Mouse (Mus musculus) intestine, postnatal 0 days (tissue): ENCODE measurements around the gene Cox19. TPM values are rescaled to one million over a fixed set of nuclear protein-coding genes. Genes with fewer than 3 reads are reported as not detected.

Experiments used
- ATAC-seq: fragments of 200-750 bp; cut with Nextera tagmentation; 2 replicates; pipeline ENCODE4 v1.8.0; 2017; ENCODE audit warnings: mild to moderate bottlenecking, moderate TSS enrichment, moderate library complexity
- H3K27ac ChIP-seq: fragments of 300-500 bp; sonication (generic); 2 replicates; pipeline ENCODE4 v1.5.1; 2014; ENCODE audit warnings: mild to moderate bottlenecking, low read depth, low read length, moderate library complexity
- H3K27me3 ChIP-seq: fragments of 300-500 bp; sonication (generic); replicated peaks from 2 replicates; pipeline ENCODE4 v1.6.1; 2014; ENCODE audit warnings: low read length, mixed read lengths; ENCODE audit not compliant: control insufficient read depth, insufficient read depth
- H3K36me3 ChIP-seq: fragments of 300-500 bp; sonication (generic); 2 replicates; pipeline ENCODE4 v1.6.1; 2014; ENCODE audit warnings: mild to moderate bottlenecking, moderate library complexity; ENCODE audit not compliant: control insufficient read depth, insufficient read depth
- H3K4me1 ChIP-seq: fragments of 300-500 bp; sonication (generic); replicated peaks from 2 replicates; pipeline ENCODE4 v1.6.1; 2014; ENCODE audit warnings: antibody characterized with exemption, low read length, mixed read lengths; ENCODE audit not compliant: control insufficient read depth, insufficient read depth
- H3K4me2 ChIP-seq: fragments of 300-500 bp; sonication (generic); replicated peaks from 2 replicates; pipeline ENCODE4 v1.6.1; 2014; ENCODE audit warnings: low read depth, mild to moderate bottlenecking, moderate library complexity
- H3K4me3 ChIP-seq: fragments of 300-500 bp; sonication (generic); 2 replicates; pipeline ENCODE4 v1.5.1; 2014; ENCODE audit warnings: low read depth, low read length
- H3K9ac ChIP-seq: fragments of 300-500 bp; sonication (generic); 2 replicates; pipeline ENCODE4 v1.6.1; 2014; ENCODE audit warnings: mild to moderate bottlenecking, low read depth, low read length
- H3K9me3 ChIP-seq: fragments of 300-500 bp; sonication (generic); 2 replicates; pipeline ENCODE4 v1.6.1; 2016; ENCODE audit warnings: mixed run types; ENCODE audit not compliant: control insufficient read depth
- CTCF ChIP-seq: sonication (generic); IDR thresholded peaks from 2 replicates; pipeline ENCODE4 v1.5.1; 2016; ENCODE audit warnings: low read depth, mild to moderate bottlenecking, control low read depth, antibody characterized with exemption, moderate library complexity
- WGBS: fragments of 180-500 bp; shearing (Covaris S2); extraction: QIAGEN DNeasy Blood & Tissue Kit; methylation state at CpG from one replicate; pipeline ENCODE4 v1.1.7; 2014; 5-methylcytosine and 5-hydroxymethylcytosine counted together
- polyA plus RNA-seq: library from polyadenylated mRNA; unstranded; fragments of >200 nt; fragmentation: Nextera tagmentation; extraction: Ambion mirVana; gene quantifications from 2 replicates; pipeline ENCODE4 v1.2.1, GENCODE M21; 2015

The Cox19 gene
- polyA plus RNA-seq, 1 experiment from 2014 or later = 181 TPM

DNA sequence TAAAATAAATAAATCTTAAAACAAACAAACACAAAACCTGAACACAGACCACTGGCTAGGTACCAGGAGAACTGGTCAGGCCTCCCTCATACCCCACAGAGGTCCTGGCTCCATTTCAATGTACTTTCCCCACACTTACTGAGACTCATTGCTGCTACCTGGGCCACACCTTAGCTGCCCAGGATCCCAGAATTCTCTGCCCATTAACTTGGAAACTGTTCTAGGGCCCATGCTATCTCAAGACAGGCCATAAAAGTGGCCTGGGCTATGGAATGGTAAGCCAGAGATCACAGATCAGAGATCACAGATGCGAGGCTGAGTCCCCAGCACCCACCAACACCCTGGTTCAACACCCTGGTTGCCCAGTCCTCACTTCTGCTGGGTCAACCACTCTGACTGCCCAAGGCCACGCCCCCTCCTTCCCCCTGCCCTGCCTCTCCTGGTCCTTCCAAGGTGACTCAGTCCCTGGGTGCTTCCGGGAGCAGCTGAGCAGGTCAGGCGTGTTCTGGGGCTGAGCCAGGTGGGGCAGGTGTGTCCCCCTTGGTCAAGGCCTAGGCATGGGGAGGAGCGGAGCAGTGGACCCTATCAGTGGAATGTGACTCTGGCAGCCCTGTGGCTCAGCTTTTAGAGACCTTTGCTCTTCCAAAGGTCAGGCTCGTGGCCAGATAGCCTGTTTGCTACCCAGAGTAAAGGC, 34.1 kb downstream of the Cox19 start:
- TF ChIP-seq CTCF = no peak

DNA sequence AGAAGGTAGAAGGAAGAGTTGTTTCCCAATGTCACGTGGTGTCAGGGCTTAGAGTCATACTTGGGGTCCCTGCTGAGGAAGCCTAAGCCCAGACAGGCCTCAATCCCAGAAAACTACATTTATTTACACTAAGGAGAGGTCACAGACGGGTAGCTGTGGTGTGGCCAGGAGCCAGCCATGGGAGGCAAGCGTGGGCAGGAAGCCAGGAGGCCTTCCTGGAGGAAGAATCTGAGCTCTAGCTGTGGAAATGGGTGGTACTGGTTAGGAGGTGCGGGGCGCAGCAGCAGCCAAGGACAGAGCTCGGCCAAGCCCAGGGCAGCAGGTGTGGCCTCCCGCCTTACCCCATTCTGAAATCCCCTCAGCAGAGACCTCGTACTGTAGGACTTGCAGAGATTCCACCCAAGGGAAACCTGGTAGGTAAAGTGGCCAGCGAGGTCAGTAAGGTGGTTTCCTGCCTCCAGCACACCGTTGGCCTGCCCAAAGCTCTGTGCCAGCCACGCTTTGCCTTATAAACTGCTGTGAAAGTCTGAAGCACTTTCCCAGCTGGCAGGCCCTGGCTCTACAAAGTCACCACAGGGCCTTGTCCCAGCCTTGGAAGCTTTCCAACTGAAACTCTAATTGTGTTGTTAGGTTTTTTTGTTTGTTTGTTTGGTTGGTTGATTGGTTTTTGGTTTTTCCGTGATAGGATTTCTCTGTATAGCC, 36.1 kb downstream of the Cox19 start:
- Histone ChIP-seq H3K4me2 (no peak overlapping the region), H3K4me3 (no peak overlapping the region), H3K9ac (no peak overlapping the region), H3K4me1 (peaks cover 12% of the 10 kb centered on the region; the same call in 1 of the 2 replicates), H3K27ac (peak overlapping the region; percentile 50), H3K36me3 (no peaks in the 10 kb centered on the region), H3K27me3 (no peaks in the 10 kb centered on the region), H3K9me3 (no peaks in the 10 kb centered on the region)
- TF ChIP-seq CTCF = no peak
- 57% methylated on average over 12 of the region's 12 CpGs for WGBS
- no peak for ATAC-seq

More for the DNA sequence above, 34.1 kb downstream of the Cox19 start:
- no peaks in the 10 kb centered on the region for H3K36me3 ChIP-seq
- peak; percentile 94 for ATAC-seq
- no peaks in the 10 kb centered on the region for H3K27me3 ChIP-seq
- peak overlapping the region; percentile 87 for H3K27ac ChIP-seq
- H3K4me1 ChIP-seq = peaks cover 12% of the 10 kb centered on the region; the same call in 1 of the 2 replicates
- 26% methylated on average over 6 of the region's 6 CpGs for WGBS
- no peak overlapping the region for H3K9ac ChIP-seq
- H3K4me2 ChIP-seq = peak overlapping the region; percentile 27; the same call in 1 of the 2 replicates
- H3K9me3 ChIP-seq = no peaks in the 10 kb centered on the region
- H3K4me3 ChIP-seq = no peak overlapping the region

DNA sequence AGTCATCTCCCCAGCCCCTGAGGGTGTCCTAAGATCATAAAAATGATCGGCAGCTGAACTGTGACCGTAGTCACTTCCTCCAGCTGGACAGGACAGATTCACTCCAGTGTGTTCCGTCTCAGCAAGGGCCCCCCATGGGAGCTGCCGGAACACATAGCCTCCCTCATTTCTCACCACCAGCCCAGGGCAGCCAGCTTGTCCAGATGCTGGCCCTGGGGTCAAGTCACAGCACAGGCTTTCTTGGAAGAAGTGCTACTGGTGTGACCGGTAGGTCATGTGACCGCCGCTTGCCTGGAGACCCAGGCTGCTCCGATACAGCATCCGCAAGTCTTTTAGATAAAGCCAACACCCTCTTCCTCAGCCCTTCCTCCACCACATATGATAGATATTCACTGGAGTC, 37.7 kb downstream of the Cox19 start:
- peaks cover 12% of the 10 kb centered on the region; the same call in 1 of the 2 replicates for H3K4me1 ChIP-seq
- H3K9me3 ChIP-seq = no peaks in the 10 kb centered on the region
- WGBS = 48% methylated on average over 9 of the region's 9 CpGs
- no peaks in the 10 kb centered on the region for H3K27me3 ChIP-seq
- no peak overlapping the region for H3K4me2 ChIP-seq
- H3K36me3 ChIP-seq = no peaks in the 10 kb centered on the region
- ATAC-seq = no peak
- no peak overlapping the region for H3K9ac ChIP-seq
- no peak for TF ChIP-seq CTCF
- no peak overlapping the region for H3K4me3 ChIP-seq
- no peak overlapping the region; the same call in 1 of the 2 replicates for H3K27ac ChIP-seq

GRCm38 (mm10) chr5:139311822-139312221, 39.4 kb downstream of the Cox19 start:
- H3K4me3 ChIP-seq = no peak overlapping the region
- H3K27me3 ChIP-seq = no peaks in the 10 kb centered on the region
- ATAC-seq = no peak
- WGBS = 87% methylated on average over 9 of the region's 9 CpGs
- no peak overlapping the region for H3K4me2 ChIP-seq
- peaks cover 12% of the 10 kb centered on the region; the same call in 1 of the 2 replicates for H3K4me1 ChIP-seq
- no peak overlapping the region for H3K27ac ChIP-seq
- no peak for TF ChIP-seq CTCF
- peaks cover 4% of the 10 kb centered on the region; the same call in 1 of the 2 replicates for H3K36me3 ChIP-seq
- H3K9me3 ChIP-seq = no peaks in the 10 kb centered on the region
- no peak overlapping the region for H3K9ac ChIP-seq

- Histone ChIP-seq H3K4me3 (no peak overlapping the region), H3K4me2 (no peak overlapping the region), H3K27ac (no peak overlapping the region), H3K4me1 (peaks cover 8% of the 10 kb centered on the region; the same call in 1 of the 2 replicates), H3K36me3 (peaks cover 4% of the 10 kb centered on the region; the same call in 1 of the 2 replicates), H3K27me3 (no peaks in the 10 kb centered on the region), H3K9ac (no peak overlapping the region), H3K9me3 (no peaks in the 10 kb centered on the region)
- WGBS = 86% methylated on average over 4 of the region's 4 CpGs
- ATAC-seq = no peak
- no peak for TF ChIP-seq CTCF
Measured at GRCm38 (mm10) chr5:139310477-139310876, 40.7 kb downstream of the Cox19 start.

DNA sequence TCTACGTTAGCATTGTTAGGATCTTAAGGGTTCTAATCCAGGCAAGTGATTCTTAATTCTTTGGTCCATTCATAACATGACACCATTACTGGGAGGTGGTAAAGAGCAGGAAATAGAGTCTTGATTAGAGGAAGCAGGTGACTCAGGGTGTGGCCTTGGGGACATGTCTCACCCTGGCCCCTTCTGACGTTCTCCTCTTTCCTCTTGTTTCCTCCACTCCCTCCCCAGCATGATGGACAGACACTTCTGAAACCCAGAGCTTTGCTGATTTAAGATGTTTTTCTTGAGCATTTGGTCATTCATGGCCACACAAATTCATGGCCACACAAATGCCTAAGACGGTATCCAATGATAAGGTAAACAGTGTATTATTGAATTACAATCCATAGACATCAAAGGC, 41.3 kb downstream of the Cox19 start:
- H3K9me3 ChIP-seq = no peaks in the 10 kb centered on the region
- H3K4me1 ChIP-seq = peaks cover 4% of the 10 kb centered on the region; the same call in 1 of the 2 replicates
- no peak overlapping the region for H3K27ac ChIP-seq
- no peak overlapping the region for H3K9ac ChIP-seq
- H3K4me2 ChIP-seq = no peak overlapping the region
- WGBS = 56% methylated on average over 3 of the region's 3 CpGs
- H3K27me3 ChIP-seq = no peaks in the 10 kb centered on the region
- no peak overlapping the region for H3K4me3 ChIP-seq
- ATAC-seq = peak; percentile 65
- no peak for TF ChIP-seq CTCF
- H3K36me3 ChIP-seq = peaks cover 4% of the 10 kb centered on the region; the same call in 1 of the 2 replicates
